Mouse (Mus musculus): Measurements from ENCODE around the gene Trem3.

The Trem3 gene

DNA sequence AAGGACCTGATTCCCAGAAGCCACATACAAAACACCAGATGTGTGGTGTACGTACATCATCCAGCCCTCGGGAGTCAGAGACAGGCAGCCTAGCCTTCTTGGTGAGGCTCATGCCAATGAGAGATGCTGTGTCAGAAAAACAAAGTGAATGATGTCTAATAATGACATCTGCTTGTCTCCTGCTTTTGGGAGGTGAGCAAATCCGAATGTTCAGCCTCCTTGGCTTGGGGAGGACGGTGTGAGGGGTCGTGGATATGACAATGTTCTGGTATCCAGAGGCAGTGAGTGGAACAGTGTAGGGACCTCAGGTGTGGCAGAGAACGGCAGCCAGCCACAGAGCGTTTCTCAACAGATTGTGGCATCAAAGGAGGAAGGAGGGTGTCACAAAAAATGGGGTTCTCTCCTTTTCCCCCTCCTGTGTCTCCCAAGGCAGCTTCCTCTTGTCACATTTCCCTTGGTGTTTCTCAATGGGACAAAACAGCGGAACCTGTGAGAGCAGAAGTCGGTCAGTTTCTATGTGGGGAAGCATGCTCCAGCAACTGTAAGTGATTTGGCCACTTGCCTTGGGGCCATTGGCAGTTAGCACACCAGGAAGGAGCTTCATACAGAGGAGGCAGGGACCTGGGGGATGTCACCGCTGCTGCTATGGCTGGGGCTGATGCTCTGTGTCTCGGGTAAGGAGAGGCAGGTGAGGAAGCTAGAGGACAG, at the start of gene Trem3:
Gene Trem3, plus strand, starts transcription at position 557 of the 708 bp plus-strand sequence.
- no peak for TF ChIP-seq POU5F1 (IDR thresholded peaks at IDR 0.05; ENCODE audit: borderline replicate concordance, low read length)
- Histone ChIP-seq H3K36me3 (ENCODE audit: insufficient read depth, low read length) (no peaks in the 10 kb centered on the region), H3K9me3 (ENCODE audit: low read length) (no peaks in the 10 kb centered on the region), H3K27me3 (ENCODE audit: insufficient read depth, low read length) (peaks cover 4% of the 10 kb centered on the region; the same call in 1 of the 2 replicates), H3K4me3 (replicated peaks; ENCODE audit: low read length) (no peak within 1 kb of the TSS), H3K4me1 (replicated peaks; ENCODE audit: low read depth, low read length) (no peaks in the 10 kb centered on the region)

DNA sequence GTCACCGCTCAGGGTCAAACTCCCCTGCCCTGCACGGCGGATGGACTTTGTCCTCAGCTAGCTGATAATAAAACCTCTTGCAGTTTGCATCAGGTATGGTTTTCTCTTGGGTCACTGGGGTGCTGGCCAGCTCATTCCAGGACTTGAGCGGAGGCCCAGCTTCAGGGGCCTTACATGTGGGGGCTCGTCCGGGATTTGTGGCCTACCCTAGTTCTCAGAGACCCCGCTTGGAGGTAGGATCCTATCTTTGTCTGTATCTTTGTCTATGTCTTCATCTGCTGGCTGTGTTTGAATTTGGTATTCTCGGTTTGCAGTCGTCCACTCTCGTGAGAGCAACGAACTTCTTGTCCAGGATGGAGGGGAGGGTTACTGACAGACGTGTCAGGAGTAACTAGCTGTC, 44.5 kb upstream of the Trem3 start:
- H3K4me3 ChIP-seq (replicated peaks; ENCODE audit: low read length): no peak overlapping the region
- H3K9me3 ChIP-seq (ENCODE audit: low read length): peaks cover 58% of the 10 kb centered on the region
- TF ChIP-seq NANOG (IDR thresholded peaks at IDR 0.05; ENCODE audit: borderline replicate concordance, low read length): no peak
- TF ChIP-seq POU5F1 (IDR thresholded peaks at IDR 0.05; ENCODE audit: borderline replicate concordance, low read length): no peak
- TF ChIP-seq CTCF (conservative IDR thresholded peaks at IDR 0.05; ENCODE audit: low read length): no peak
- H3K36me3 ChIP-seq (ENCODE audit: insufficient read depth, low read length): no peaks in the 10 kb centered on the region
- H3K4me1 ChIP-seq (replicated peaks; ENCODE audit: low read depth, low read length): no peaks in the 10 kb centered on the region
- H3K27me3 ChIP-seq (ENCODE audit: insufficient read depth, low read length): no peaks in the 10 kb centered on the region

DNA sequence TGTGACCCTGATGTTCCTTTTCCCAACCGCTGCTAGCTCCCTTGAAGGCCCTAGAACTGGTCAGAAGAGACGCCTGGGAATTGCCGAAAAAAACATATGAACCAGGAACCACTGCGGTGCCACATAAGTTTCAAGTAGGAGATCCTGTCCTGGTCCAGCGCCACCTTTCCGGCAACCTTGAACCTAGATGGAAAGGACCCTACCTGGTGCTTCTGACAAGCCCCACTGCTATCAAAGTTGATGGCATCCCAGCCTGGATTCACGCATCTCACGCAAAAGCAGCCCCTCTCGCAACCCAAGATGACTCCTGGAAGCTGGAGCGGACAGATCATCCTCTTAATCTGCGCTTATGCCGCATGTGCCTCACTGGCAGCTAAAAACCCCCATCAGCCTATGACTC, 35.0 kb upstream of the Trem3 start:
- Histone ChIP-seq H3K27me3 (ENCODE audit: insufficient read depth, low read length) (no peaks in the 10 kb centered on the region), H3K36me3 (ENCODE audit: insufficient read depth, low read length) (no peaks in the 10 kb centered on the region), H3K4me1 (replicated peaks; ENCODE audit: low read depth, low read length) (no peaks in the 10 kb centered on the region), H3K9me3 (ENCODE audit: low read length) (peaks cover 24% of the 10 kb centered on the region), H3K4me3 (replicated peaks; ENCODE audit: low read length) (no peak overlapping the region)
- TF ChIP-seq NANOG (IDR thresholded peaks at IDR 0.05; ENCODE audit: borderline replicate concordance, low read length) (no peak), POU5F1 (IDR thresholded peaks at IDR 0.05; ENCODE audit: borderline replicate concordance, low read length) (no peak), CTCF (conservative IDR thresholded peaks at IDR 0.05; ENCODE audit: low read length) (no peak)

DNA sequence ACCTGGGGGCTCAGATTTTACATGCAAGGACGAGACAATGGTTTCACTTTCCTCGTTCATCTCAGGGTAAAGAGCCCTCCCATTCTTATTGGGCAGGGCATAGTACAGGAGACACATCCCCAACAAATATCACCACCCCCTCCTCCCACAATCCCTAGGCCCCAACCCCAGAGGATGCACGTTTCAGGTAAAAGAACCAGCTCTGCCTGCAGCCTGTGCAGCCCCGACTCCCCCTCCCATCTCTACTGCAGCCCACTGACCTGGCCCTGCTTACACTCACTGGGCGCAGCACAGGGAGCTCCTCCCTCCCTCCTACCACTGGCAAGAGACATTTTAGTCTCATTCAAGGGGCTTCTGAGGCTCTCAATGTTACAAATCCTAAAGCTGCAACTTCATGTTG, 34.1 kb upstream of the Trem3 start:
- Histone ChIP-seq H3K9me3 (ENCODE audit: low read length) (peaks cover 30% of the 10 kb centered on the region), H3K27me3 (ENCODE audit: insufficient read depth, low read length) (no peaks in the 10 kb centered on the region), H3K4me1 (replicated peaks; ENCODE audit: low read depth, low read length) (no peaks in the 10 kb centered on the region), H3K36me3 (ENCODE audit: insufficient read depth, low read length) (no peaks in the 10 kb centered on the region), H3K4me3 (replicated peaks; ENCODE audit: low read length) (no peak overlapping the region)
- TF ChIP-seq POU5F1 (IDR thresholded peaks at IDR 0.05; ENCODE audit: borderline replicate concordance, low read length): no peak
- no peak for TF ChIP-seq NANOG (IDR thresholded peaks at IDR 0.05; ENCODE audit: borderline replicate concordance, low read length)
- TF ChIP-seq CTCF (conservative IDR thresholded peaks at IDR 0.05; ENCODE audit: low read length): no peak

DNA sequence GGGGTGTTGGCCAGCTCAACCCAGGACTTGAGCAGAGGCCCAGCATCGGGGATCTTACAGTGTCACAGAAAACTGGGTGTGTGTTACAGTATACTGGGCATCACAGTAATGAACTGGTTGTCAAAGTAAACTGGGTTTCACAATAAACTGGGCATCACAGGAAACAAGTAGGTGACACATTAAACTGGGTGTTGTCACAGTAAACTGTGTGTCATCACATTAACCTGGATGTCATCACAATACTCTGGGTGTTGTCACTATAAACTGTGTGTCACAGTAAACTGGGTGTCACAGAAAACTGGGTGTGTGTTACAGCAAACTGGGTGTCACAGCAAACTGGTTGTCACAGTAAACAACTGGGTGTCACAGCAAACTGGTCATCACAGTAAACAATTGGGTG, 32.1 kb upstream of the Trem3 start:
- Histone ChIP-seq H3K9me3 (ENCODE audit: low read length) (peaks cover 32% of the 10 kb centered on the region), H3K36me3 (ENCODE audit: insufficient read depth, low read length) (no peaks in the 10 kb centered on the region), H3K27me3 (ENCODE audit: insufficient read depth, low read length) (no peaks in the 10 kb centered on the region), H3K4me3 (replicated peaks; ENCODE audit: low read length) (no peak overlapping the region), H3K4me1 (replicated peaks; ENCODE audit: low read depth, low read length) (no peaks in the 10 kb centered on the region)
- TF ChIP-seq NANOG (IDR thresholded peaks at IDR 0.05; ENCODE audit: borderline replicate concordance, low read length): no peak
- TF ChIP-seq POU5F1 (IDR thresholded peaks at IDR 0.05; ENCODE audit: borderline replicate concordance, low read length): no peak
- no peak for TF ChIP-seq CTCF (conservative IDR thresholded peaks at IDR 0.05; ENCODE audit: low read length)

DNA sequence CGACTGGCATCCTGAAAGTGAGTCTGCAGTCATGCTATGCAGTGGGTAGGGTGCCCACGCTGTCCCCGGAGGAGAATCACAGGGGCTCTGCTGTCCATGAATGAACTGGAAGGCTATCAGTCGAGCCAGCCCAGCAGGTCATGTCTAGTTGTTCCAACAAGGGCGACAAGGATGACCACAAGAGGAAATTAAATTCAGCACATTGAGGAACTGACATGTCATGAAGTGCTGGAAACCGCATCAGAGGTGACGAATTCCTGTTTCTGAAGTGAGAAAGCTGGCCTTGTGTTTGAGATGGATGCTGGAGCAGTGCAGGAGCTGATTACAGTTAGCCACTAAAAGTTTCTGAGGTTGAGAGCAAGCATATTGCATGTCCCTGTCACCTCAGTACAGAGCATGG, 16.9 kb upstream of the Trem3 start:
- Histone ChIP-seq H3K4me3 (replicated peaks; ENCODE audit: low read length) (no peak overlapping the region), H3K4me1 (replicated peaks; ENCODE audit: low read depth, low read length) (no peaks in the 10 kb centered on the region), H3K9me3 (ENCODE audit: low read length) (no peaks in the 10 kb centered on the region), H3K27me3 (ENCODE audit: insufficient read depth, low read length) (no peaks in the 10 kb centered on the region), H3K36me3 (ENCODE audit: insufficient read depth, low read length) (no peaks in the 10 kb centered on the region)
- TF ChIP-seq CTCF (conservative IDR thresholded peaks at IDR 0.05; ENCODE audit: low read length) (no peak), POU5F1 (IDR thresholded peaks at IDR 0.05; ENCODE audit: borderline replicate concordance, low read length) (no peak), NANOG (IDR thresholded peaks at IDR 0.05; ENCODE audit: borderline replicate concordance, low read length) (no peak)

DNA sequence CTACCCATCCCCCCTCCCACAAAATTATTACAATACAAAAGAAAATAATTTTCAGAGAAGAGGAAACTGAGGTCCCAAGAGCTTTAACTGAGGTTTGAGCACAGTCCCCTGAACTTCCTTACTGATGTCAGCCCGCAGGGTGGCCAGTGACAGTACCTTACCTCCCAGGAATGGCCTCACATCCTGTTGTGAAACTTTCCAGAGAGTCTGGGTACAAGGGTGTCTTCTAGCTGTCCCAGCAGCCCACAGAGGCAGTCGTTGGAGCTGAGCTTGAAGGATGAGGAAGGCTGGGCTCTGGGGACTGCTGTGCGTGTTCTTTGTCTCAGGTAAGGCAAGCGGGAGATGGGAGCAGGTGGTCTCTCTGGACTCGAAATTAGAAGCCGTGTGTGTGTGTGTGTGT, 15.1 kb upstream of the Trem3 start, which contains the start of gene Trem1:
Gene Trem1, plus strand, starts transcription at position 251 of the 400 bp plus-strand sequence.
- no peaks in the 10 kb centered on the region for H3K27me3 ChIP-seq (ENCODE audit: insufficient read depth, low read length)
- H3K36me3 ChIP-seq (ENCODE audit: insufficient read depth, low read length): no peaks in the 10 kb centered on the region
- TF ChIP-seq CTCF (conservative IDR thresholded peaks at IDR 0.05; ENCODE audit: low read length) (no peak), NANOG (IDR thresholded peaks at IDR 0.05; ENCODE audit: borderline replicate concordance, low read length) (no peak)

DNA sequence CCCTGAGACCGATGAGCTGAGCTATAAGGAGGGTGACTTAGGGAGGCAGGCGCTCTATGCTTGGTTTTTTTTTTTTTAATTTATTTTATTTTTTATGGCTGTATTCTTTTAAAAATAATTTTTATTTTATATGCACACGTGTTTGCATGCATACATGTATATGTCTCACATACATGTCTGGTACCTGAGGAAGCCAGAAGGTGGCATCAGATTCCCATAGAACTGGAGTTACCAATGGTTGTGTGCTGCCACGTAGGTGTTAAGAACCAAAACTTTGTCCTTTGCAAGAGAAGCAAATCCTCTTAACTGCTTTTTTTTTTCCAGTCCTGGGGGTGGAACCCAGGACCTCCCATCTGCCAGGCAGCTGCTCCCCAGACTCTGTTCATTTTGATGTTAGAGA, 13.8 kb upstream of the Trem3 start:
- Histone ChIP-seq H3K9me3 (ENCODE audit: low read length) (no peaks in the 10 kb centered on the region), H3K4me3 (replicated peaks; ENCODE audit: low read length) (no peak overlapping the region), H3K36me3 (ENCODE audit: insufficient read depth, low read length) (no peaks in the 10 kb centered on the region), H3K4me1 (replicated peaks; ENCODE audit: low read depth, low read length) (no peaks in the 10 kb centered on the region), H3K27me3 (ENCODE audit: insufficient read depth, low read length) (no peaks in the 10 kb centered on the region)
- TF ChIP-seq CTCF (conservative IDR thresholded peaks at IDR 0.05; ENCODE audit: low read length) (no peak), POU5F1 (IDR thresholded peaks at IDR 0.05; ENCODE audit: borderline replicate concordance, low read length) (no peak), NANOG (IDR thresholded peaks at IDR 0.05; ENCODE audit: borderline replicate concordance, low read length) (no peak)

More for the DNA sequence above, 15.1 kb upstream of the Trem3 start, which contains the start of gene Trem1:
- Histone ChIP-seq H3K4me3 (replicated peaks; ENCODE audit: low read length) (no peak within 1 kb of the TSS), H3K4me1 (replicated peaks; ENCODE audit: low read depth, low read length) (no peaks in the 10 kb centered on the region), H3K9me3 (ENCODE audit: low read length) (no peaks in the 10 kb centered on the region)

DNA sequence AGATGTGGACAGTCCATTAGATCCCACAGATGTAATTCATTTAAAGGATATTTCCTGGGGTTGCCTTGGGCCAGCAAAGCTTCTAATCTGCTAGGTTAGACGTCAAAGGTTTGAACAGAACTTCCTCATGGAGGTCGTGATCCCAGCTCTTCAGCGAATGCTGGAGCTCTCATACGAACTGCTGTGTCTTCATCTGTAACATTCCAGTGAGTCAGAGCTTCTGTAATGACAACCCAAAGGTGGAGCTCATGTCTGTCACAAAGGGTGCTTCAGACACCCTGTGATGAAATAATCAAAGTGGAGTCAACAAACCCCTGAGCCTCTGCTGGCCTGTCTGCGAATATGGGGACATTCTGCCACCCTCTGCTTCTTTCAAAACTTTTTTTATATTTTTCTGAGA, 13.0 kb upstream of the Trem3 start:
- no peaks in the 10 kb centered on the region for H3K36me3 ChIP-seq (ENCODE audit: insufficient read depth, low read length)
- no peaks in the 10 kb centered on the region for H3K9me3 ChIP-seq (ENCODE audit: low read length)
- TF ChIP-seq POU5F1 (IDR thresholded peaks at IDR 0.05; ENCODE audit: borderline replicate concordance, low read length): no peak
- TF ChIP-seq CTCF (conservative IDR thresholded peaks at IDR 0.05; ENCODE audit: low read length): no peak
- no peak for TF ChIP-seq NANOG (IDR thresholded peaks at IDR 0.05; ENCODE audit: borderline replicate concordance, low read length)
- H3K4me3 ChIP-seq (replicated peaks; ENCODE audit: low read length): no peak overlapping the region
- no peaks in the 10 kb centered on the region for H3K27me3 ChIP-seq (ENCODE audit: insufficient read depth, low read length)
- H3K4me1 ChIP-seq (replicated peaks; ENCODE audit: low read depth, low read length): no peaks in the 10 kb centered on the region

Data from E14TG2a.4 (cell line).